Mouse (Mus musculus): ENCODE data around the gene Ggt5. TPM values are rescaled to one million over a fixed set of nuclear protein-coding genes. Genes with fewer than 3 reads are reported as not detected.

Ggt5 gene
- polyA plus RNA-seq, 1 experiment from 2014 or later = 2.5 TPM

GRCm38 (mm10) chr10:75595981-75596380 lies 6.8 kb downstream of the Ggt5 start:
- H3K4me3 ChIP-seq = no peak overlapping the region
- H3K27ac ChIP-seq (replicated peaks) = no peak overlapping the region
- H3K4me2 ChIP-seq (replicated peaks) = no peak overlapping the region
- H3K9me3 ChIP-seq = no peaks in the 10 kb centered on the region
- ATAC-seq (replicated peaks) = no peak
- H3K4me1 ChIP-seq = no peaks in the 10 kb centered on the region; the same call in 1 of the 2 replicates
- 71% methylated on average over 8 of the region's 8 CpGs for WGBS
- no peaks in the 10 kb centered on the region for H3K36me3 ChIP-seq
- no peak overlapping the region for H3K9ac ChIP-seq (replicated peaks)
- no peaks in the 10 kb centered on the region for H3K27me3 ChIP-seq

- WGBS = 87% methylated on average over 7 of the region's 7 CpGs
- Histone ChIP-seq H3K9me3 (no peaks in the 10 kb centered on the region), H3K4me1 (no peaks in the 10 kb centered on the region; the same call in 1 of the 2 replicates), H3K27ac (replicated peaks) (no peak overlapping the region), H3K9ac (replicated peaks) (no peak overlapping the region), H3K4me3 (no peak overlapping the region), H3K27me3 (no peaks in the 10 kb centered on the region), H3K36me3 (no peaks in the 10 kb centered on the region), H3K4me2 (replicated peaks) (no peak overlapping the region)
- no peak for ATAC-seq (replicated peaks)
Observed at GRCm38 (mm10) chr10:75600189-75600730, 11.1 kb downstream of the Ggt5 start.

- Histone ChIP-seq H3K4me2 (replicated peaks) (no peak overlapping the region), H3K36me3 (no peaks in the 10 kb centered on the region), H3K4me3 (no peak overlapping the region), H3K9me3 (no peaks in the 10 kb centered on the region), H3K9ac (replicated peaks) (no peak overlapping the region), H3K27me3 (no peaks in the 10 kb centered on the region), H3K27ac (replicated peaks) (no peak overlapping the region), H3K4me1 (no peaks in the 10 kb centered on the region)
- no peak for ATAC-seq (replicated peaks)
- 45% methylated on average over 11 of the region's 11 CpGs for WGBS
Observed at GRCm38 (mm10) chr10:75605162-75605846, 16.2 kb downstream of the Ggt5 start.

GRCm38 (mm10) chr10:75607253-75607652 lies 18.1 kb downstream of the Ggt5 start:
- Histone ChIP-seq H3K4me3 (no peak overlapping the region), H3K36me3 (no peaks in the 10 kb centered on the region), H3K27me3 (no peaks in the 10 kb centered on the region), H3K9me3 (no peaks in the 10 kb centered on the region), H3K4me1 (no peaks in the 10 kb centered on the region), H3K4me2 (replicated peaks) (no peak overlapping the region), H3K9ac (replicated peaks) (no peak overlapping the region), H3K27ac (replicated peaks) (no peak overlapping the region)
- WGBS = 91% methylated on average over 4 of the region's 4 CpGs
- no peak for ATAC-seq (replicated peaks)

GRCm38 (mm10) chr10:75608975-75609374 lies 19.8 kb downstream of the Ggt5 start:
- Histone ChIP-seq H3K4me2 (replicated peaks) (no peak overlapping the region), H3K9ac (replicated peaks) (no peak overlapping the region), H3K27me3 (no peaks in the 10 kb centered on the region), H3K4me3 (no peak overlapping the region), H3K27ac (replicated peaks) (no peak overlapping the region), H3K4me1 (no peaks in the 10 kb centered on the region), H3K36me3 (no peaks in the 10 kb centered on the region), H3K9me3 (no peaks in the 10 kb centered on the region)
- WGBS = 95% methylated on average over 11 of the region's 11 CpGs
- no peak for ATAC-seq (replicated peaks)

GRCm38 (mm10) chr10:75610486-75610885 lies 21.3 kb downstream of the Ggt5 start:
- Histone ChIP-seq H3K27ac (replicated peaks) (no peak overlapping the region), H3K9me3 (no peaks in the 10 kb centered on the region), H3K9ac (replicated peaks) (no peak overlapping the region), H3K36me3 (no peaks in the 10 kb centered on the region), H3K4me1 (no peaks in the 10 kb centered on the region), H3K27me3 (no peaks in the 10 kb centered on the region), H3K4me3 (no peak overlapping the region), H3K4me2 (replicated peaks) (no peak overlapping the region)
- ATAC-seq (replicated peaks) = no peak
- WGBS = 72% methylated on average over 7 of the region's 7 CpGs

GRCm38 (mm10) chr10:75616044-75616443 lies 26.9 kb downstream of the Ggt5 start:
- no peak for ATAC-seq (replicated peaks)
- Histone ChIP-seq H3K4me3 (no peak overlapping the region), H3K9ac (replicated peaks) (no peak overlapping the region), H3K27me3 (no peaks in the 10 kb centered on the region), H3K9me3 (no peaks in the 10 kb centered on the region), H3K27ac (replicated peaks) (no peak overlapping the region), H3K4me1 (no peaks in the 10 kb centered on the region), H3K36me3 (no peaks in the 10 kb centered on the region), H3K4me2 (replicated peaks) (no peak overlapping the region)
- 92% methylated on average over 4 of the region's 4 CpGs for WGBS

- H3K9ac ChIP-seq (replicated peaks) = no peak overlapping the region
- no peak overlapping the region for H3K27ac ChIP-seq (replicated peaks)
- ATAC-seq (replicated peaks) = no peak
- H3K36me3 ChIP-seq = no peaks in the 10 kb centered on the region
- 58% methylated on average over 3 of the region's 3 CpGs for WGBS
- no peak overlapping the region for H3K4me3 ChIP-seq
- H3K9me3 ChIP-seq = no peaks in the 10 kb centered on the region
- H3K4me2 ChIP-seq (replicated peaks) = no peak overlapping the region
- no peaks in the 10 kb centered on the region for H3K4me1 ChIP-seq
- no peaks in the 10 kb centered on the region for H3K27me3 ChIP-seq
Observed at GRCm38 (mm10) chr10:75620818-75621217, 31.7 kb downstream of the Ggt5 start.

- Histone ChIP-seq H3K36me3 (no peaks in the 10 kb centered on the region), H3K9ac (replicated peaks) (no peak overlapping the region), H3K9me3 (no peaks in the 10 kb centered on the region), H3K4me3 (no peak overlapping the region), H3K4me1 (no peaks in the 10 kb centered on the region), H3K27ac (replicated peaks) (no peak overlapping the region), H3K4me2 (replicated peaks) (no peak overlapping the region), H3K27me3 (no peaks in the 10 kb centered on the region)
- no peak for ATAC-seq (replicated peaks)
- 57% methylated on average over 6 of the region's 6 CpGs for WGBS
Observed at GRCm38 (mm10) chr10:75625920-75626319, 36.8 kb downstream of the Ggt5 start.

- no peaks in the 10 kb centered on the region for H3K4me1 ChIP-seq
- no peak overlapping the region for H3K4me3 ChIP-seq
- no peak overlapping the region for H3K9ac ChIP-seq (replicated peaks)
- H3K27ac ChIP-seq (replicated peaks) = no peak overlapping the region
- no peaks in the 10 kb centered on the region for H3K9me3 ChIP-seq
- no peaks in the 10 kb centered on the region for H3K27me3 ChIP-seq
- 71% methylated on average over 3 of the region's 3 CpGs for WGBS
- no peaks in the 10 kb centered on the region for H3K36me3 ChIP-seq
- no peak for ATAC-seq (replicated peaks)
- no peak overlapping the region for H3K4me2 ChIP-seq (replicated peaks)
Observed at GRCm38 (mm10) chr10:75626991-75627390, 37.9 kb downstream of the Ggt5 start.

GRCm38 (mm10) chr10:75627490-75627889 lies 38.4 kb downstream of the Ggt5 start:
- Histone ChIP-seq H3K36me3 (no peaks in the 10 kb centered on the region), H3K9ac (replicated peaks) (no peak overlapping the region), H3K27me3 (no peaks in the 10 kb centered on the region), H3K4me1 (no peaks in the 10 kb centered on the region), H3K9me3 (no peaks in the 10 kb centered on the region), H3K4me3 (no peak overlapping the region), H3K4me2 (replicated peaks) (no peak overlapping the region), H3K27ac (replicated peaks) (no peak overlapping the region)
- no peak for ATAC-seq (replicated peaks)
- 60% methylated on average over 3 of the region's 3 CpGs for WGBS

- Histone ChIP-seq H3K4me3 (no peak overlapping the region), H3K27ac (replicated peaks) (no peak overlapping the region), H3K9me3 (no peaks in the 10 kb centered on the region), H3K27me3 (no peaks in the 10 kb centered on the region), H3K4me1 (no peaks in the 10 kb centered on the region), H3K4me2 (replicated peaks) (no peak overlapping the region), H3K36me3 (no peaks in the 10 kb centered on the region), H3K9ac (replicated peaks) (no peak overlapping the region)
- ATAC-seq (replicated peaks) = no peak
- WGBS = 66% methylated on average over 5 of the region's 5 CpGs
Observed at GRCm38 (mm10) chr10:75632633-75633032, 43.5 kb downstream of the Ggt5 start.

- no peaks in the 10 kb centered on the region for H3K27me3 ChIP-seq
- H3K27ac ChIP-seq (replicated peaks) = no peak overlapping the region
- no peak overlapping the region for H3K4me2 ChIP-seq (replicated peaks)
- WGBS = 84% methylated on average over 5 of the region's 5 CpGs
- peak; percentile 55; the same call in 1 of the 2 replicates for ATAC-seq (replicated peaks)
- H3K9ac ChIP-seq (replicated peaks) = no peak overlapping the region
- no peak overlapping the region for H3K4me3 ChIP-seq
- no peaks in the 10 kb centered on the region for H3K4me1 ChIP-seq
- no peaks in the 10 kb centered on the region for H3K9me3 ChIP-seq
- no peaks in the 10 kb centered on the region for H3K36me3 ChIP-seq
Observed at GRCm38 (mm10) chr10:75633048-75633447, 43.9 kb downstream of the Ggt5 start.

Data from forebrain, embryonic 15.5 days (tissue).